In genomic region chr11:88235221-88236203, GRCm38 (mm10) we compare ENCODE assay signal across 8 mouse cellular contexts. TPM values are rescaled to one million over a fixed set of nuclear protein-coding genes. Genes with fewer than 3 reads are reported as not detected.
DNase-seq lines count a peak whose midpoint lies in the region; ATAC-seq and TF ChIP-seq lines count a peak whose summit lies in the region.

No protein-coding gene starts in this region.

- no peak for TF ChIP-seq CTCF in lung, postnatal 0 days (IDR thresholded peaks at IDR 0.05)

- H3K27me3 ChIP-seq in embryonic facial prominence, embryonic 10.5 days (replicated peaks; ENCODE audit: low read depth, poor library complexity, severe bottlenecking): peaks cover 5% of the 10 kb centered on the region; the same call in 1 of the 2 replicates
- H3K27me3 ChIP-seq in heart, embryonic 11.5 days (ENCODE audit: control insufficient read depth, insufficient read depth, low read length): no peaks in the 10 kb centered on the region
- no peaks in the 10 kb centered on the region for H3K27me3 ChIP-seq in kidney, embryonic 14.5 days (ENCODE audit: control insufficient read depth, insufficient read depth, low read length)
- no peaks in the 10 kb centered on the region for H3K27me3 ChIP-seq in lung, postnatal 0 days (replicated peaks; ENCODE audit: insufficient read depth, low read length)

- peak overlapping the region; percentile 44 for H3K4me3 ChIP-seq in embryonic facial prominence, embryonic 10.5 days
- peak overlapping the region; percentile 25 for H3K4me3 ChIP-seq in heart, embryonic 11.5 days (ENCODE audit: low read depth, low read length)
- H3K4me3 ChIP-seq in kidney, embryonic 14.5 days (ENCODE audit: low read length): peak overlapping the region; percentile 10; the same call in 1 of the 2 replicates
- 0 out of 2 replicates have a peak overlapping the region, but pooled peaks have one; percentile 21 for H3K4me3 ChIP-seq in lung, postnatal 0 days (ENCODE audit: low read depth, low read length)

- H3K9me3 ChIP-seq in embryonic facial prominence, embryonic 10.5 days: no peaks in the 10 kb centered on the region
- no peaks in the 10 kb centered on the region for H3K9me3 ChIP-seq in heart, embryonic 11.5 days (replicated peaks; ENCODE audit: control insufficient read depth, low read length)
- no peaks in the 10 kb centered on the region for H3K9me3 ChIP-seq in kidney, embryonic 14.5 days (ENCODE audit: control insufficient read depth, low read length)
- H3K9me3 ChIP-seq in lung, postnatal 0 days (ENCODE audit: low read length): no peaks in the 10 kb centered on the region

- ATAC-seq in heart, embryonic 11.5 days (replicated peaks; ENCODE audit: insufficient number of reproducible peaks, low FRiP score, low TSS enrichment): no peak
- ATAC-seq in kidney, embryonic 14.5 days (ENCODE audit: low FRiP score, low TSS enrichment): peak; percentile 67
- peak; percentile 82 for ATAC-seq in lung, postnatal 0 days

- H3K9ac ChIP-seq in heart, embryonic 11.5 days (ENCODE audit: low read depth, low read length): 0 out of 2 replicates have a peak overlapping the region, but pooled peaks have one; percentile 46
- H3K9ac ChIP-seq in kidney, embryonic 14.5 days (ENCODE audit: low read depth, low read length): peak overlapping the region; percentile 32; the same call in 1 of the 2 replicates
- H3K9ac ChIP-seq in lung, postnatal 0 days (replicated peaks; ENCODE audit: low read depth): no peak overlapping the region

- DNase-seq in ovary, adult 18-20 months (ENCODE audit: low spot score): peak; percentile 65
- DNase-seq in ovary, postnatal 14 days (ENCODE audit: low spot score): no peak
- DNase-seq in embryonic facial prominence, embryonic 10.5 days (ENCODE audit: low spot score): peak; percentile 73
- peak; percentile 77 for DNase-seq in lung, postnatal 0 days (ENCODE audit: low spot score)
- peak; percentile 53 to 60 for DNase-seq in spleen, postnatal 36 days (ENCODE audit: low spot score in 2 of 2)
- DNase-seq in cerebellum, postnatal 4 days (ENCODE audit: low spot score in 2 of 2): no peak

- peak overlapping the region; percentile 90 for H3K27ac ChIP-seq in embryonic facial prominence, embryonic 10.5 days (replicated peaks)
- peak overlapping the region; percentile 41; the same call in 1 of the 2 replicates for H3K27ac ChIP-seq in heart, embryonic 11.5 days (ENCODE audit: low read depth, low read length)
- peak overlapping the region; percentile 87 for H3K27ac ChIP-seq in kidney, embryonic 14.5 days (ENCODE audit: low read depth, low read length)
- H3K27ac ChIP-seq in lung, postnatal 0 days (ENCODE audit: low read length): peak overlapping the region; percentile 72

- 8% methylated on average over 23 of the region's 23 CpGs for WGBS in embryonic facial prominence, embryonic 10.5 days
- 19% methylated on average over 23 of the region's 23 CpGs for WGBS in heart, embryonic 11.5 days (ENCODE audit: insufficient replicate concordance)
- 4% methylated on average over 23 of the region's 23 CpGs for WGBS in kidney, embryonic 14.5 days
- WGBS in lung, postnatal 0 days: 10% methylated on average over 23 of the region's 23 CpGs

- peaks cover 76% of the 10 kb centered on the region for H3K4me1 ChIP-seq in embryonic facial prominence, embryonic 10.5 days
- peaks cover 12% of the 10 kb centered on the region; the same call in 1 of the 2 replicates for H3K4me1 ChIP-seq in heart, embryonic 11.5 days (ENCODE audit: control insufficient read depth, insufficient read depth, low read length)
- H3K4me1 ChIP-seq in kidney, embryonic 14.5 days (ENCODE audit: control insufficient read depth, insufficient read depth, low read length): peaks cover 23% of the 10 kb centered on the region
- no peaks in the 10 kb centered on the region; the same call in 1 of the 2 replicates for H3K4me1 ChIP-seq in lung, postnatal 0 days (ENCODE audit: insufficient read depth, low read depth, low read length)

- peak overlapping the region; percentile 60 for H3K4me2 ChIP-seq in heart, embryonic 11.5 days
- peak overlapping the region; percentile 42 for H3K4me2 ChIP-seq in kidney, embryonic 14.5 days (replicated peaks; ENCODE audit: low read depth, low read length)
- peak overlapping the region; percentile 50 for H3K4me2 ChIP-seq in lung, postnatal 0 days (replicated peaks; ENCODE audit: low read depth, low read length)

- TF ChIP-seq EP300 in lung, postnatal 0 days (IDR thresholded peaks at IDR 0.05): no peak

- no peaks in the 10 kb centered on the region for H3K36me3 ChIP-seq in embryonic facial prominence, embryonic 10.5 days (replicated peaks)
- H3K36me3 ChIP-seq in heart, embryonic 11.5 days (ENCODE audit: control insufficient read depth, insufficient read depth, low read length): no peaks in the 10 kb centered on the region
- no peaks in the 10 kb centered on the region for H3K36me3 ChIP-seq in kidney, embryonic 14.5 days (ENCODE audit: control insufficient read depth, insufficient read depth, low read length)
- no peaks in the 10 kb centered on the region for H3K36me3 ChIP-seq in lung, postnatal 0 days (ENCODE audit: insufficient read depth, low read length)

RNA-seq across cellular contexts. Expression of gene Mrps23, which starts 31.3 kb away (rescaled TPM):
- polyA plus RNA-seq in embryonic facial prominence, embryonic 10.5 days (2016; fragmentation: Nextera tagmentation; extraction: Ambion mirVana): 60.4 and 71.7 TPM in 2 replicates
- polyA plus RNA-seq in heart, embryonic 11.5 days (2014; fragmentation: Nextera tagmentation; extraction: Ambion mirVana): 87.3 and 88.4 TPM in 2 replicates
- polyA plus RNA-seq in kidney, embryonic 14.5 days (2014; fragmentation: Nextera tagmentation; extraction: Ambion mirVana): 62.3 and 63.6 TPM in 2 replicates
- polyA plus RNA-seq in lung, postnatal 0 days (2015; fragmentation: Nextera tagmentation; extraction: Ambion mirVana): 46.5 TPM in 2 replicates

RNA-seq across cellular contexts. Expression of gene Ccdc182, which starts 58.3 kb away (rescaled TPM):
- polyA plus RNA-seq in embryonic facial prominence, embryonic 10.5 days (2016; fragmentation: Nextera tagmentation; extraction: Ambion mirVana): 1.7 and 3.6 TPM in 2 replicates
- not detected in 2 replicates for polyA plus RNA-seq in heart, embryonic 11.5 days (2014; fragmentation: Nextera tagmentation; extraction: Ambion mirVana)
- 3.0 and 3.1 TPM in 2 replicates for polyA plus RNA-seq in kidney, embryonic 14.5 days (2014; fragmentation: Nextera tagmentation; extraction: Ambion mirVana)
- polyA plus RNA-seq in lung, postnatal 0 days (2015; fragmentation: Nextera tagmentation; extraction: Ambion mirVana): not detected in 2 replicates

Comparison
In these comparisons a context has a peak if more than half of its experiments do, and no peak if none do; other contexts are left out.
1. DNase-seq: peak in ovary, adult 18-20 months (single experiment), embryonic facial prominence, embryonic 10.5 days (single experiment), lung, postnatal 0 days (single experiment) and spleen, postnatal 36 days (2 of 2); none in ovary, postnatal 14 days (single experiment) and cerebellum, postnatal 4 days (0 of 2).
2. Peak in every context shown above with its lines, with median percentiles within 50 percentile points of each other: H3K27ac ChIP-seq, H3K4me3 ChIP-seq and H3K4me2 ChIP-seq.